In the genomic region with DNA sequence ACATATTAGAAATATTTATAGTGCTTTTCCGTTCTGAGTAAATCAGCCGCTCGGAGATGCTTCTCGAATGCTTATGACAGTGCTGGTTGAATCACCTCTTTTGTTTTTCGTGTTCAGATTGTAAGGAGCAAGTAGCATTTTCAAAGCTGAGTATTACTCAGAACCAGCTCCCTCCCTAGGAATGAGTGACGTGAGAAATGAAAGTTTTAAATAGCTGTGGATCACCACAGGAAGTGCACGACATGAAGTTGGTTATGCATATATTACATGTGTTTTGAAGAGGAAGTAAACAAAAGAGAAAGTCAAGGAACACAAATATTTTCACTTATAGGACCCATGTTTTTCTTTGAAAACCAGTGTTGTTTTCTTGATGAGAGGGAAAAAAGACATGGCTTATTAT, we compare ENCODE assay signal across 23 mouse cellular contexts. TPM values are rescaled to one million over a fixed set of nuclear protein-coding genes. Genes with fewer than 3 reads are reported as not detected.
A peak's percentile ranks its signal among the peaks of the same experiment; 100 is the strongest.
DNase-seq lines count a peak whose midpoint lies in the region; ATAC-seq and TF ChIP-seq lines count a peak whose summit lies in the region.
"Had no signal": no experiment of that assay in that cellular context is flagged by ENCODE, and none has a peak within 500 bp of the region (broad histone marks: within the 10 kb centered on the region; RNA-seq: fewer than 3 reads in every experiment).

No protein-coding gene starts in this region.

- H3K4me1 ChIP-seq in bone marrow macrophage, adult 2 months (ENCODE audit: control insufficient read depth, insufficient read depth, low read length) = peaks cover 12% of the 10 kb centered on the region
- H3K4me1 ChIP-seq: embryonic facial prominence, embryonic 15.5 days; forebrain, embryonic 10.5 days; heart, embryonic 15.5 days; hindbrain, embryonic 10.5 days; limb, embryonic 15.5 days; midbrain, embryonic 10.5 days; neural tube, embryonic 12.5 days had no signal

- no peak for TF ChIP-seq CTCF in bone marrow macrophage, adult 2 months (IDR thresholded peaks at IDR 0.05; ENCODE audit: low read depth, low read length)

- no peak for TF ChIP-seq POLR2A in bone marrow macrophage, adult 2 months (IDR thresholded peaks at IDR 0.05; ENCODE audit: borderline replicate concordance, low read depth, low read length)

- H3K27ac ChIP-seq in bone marrow macrophage, adult 2 months (ENCODE audit: insufficient read depth, low read depth, low read length) = peak overlapping the region; percentile 30
- H3K27ac ChIP-seq: embryonic facial prominence, embryonic 15.5 days; forebrain, embryonic 10.5 days; heart, embryonic 15.5 days; hindbrain, embryonic 10.5 days; hindbrain, postnatal 0 days; limb, embryonic 15.5 days; midbrain, embryonic 10.5 days; neural tube, embryonic 12.5 days had no signal

- H3K4me3 ChIP-seq in bone marrow macrophage, adult 2 months (ENCODE audit: insufficient read depth, low read length) = no peak overlapping the region
- H3K4me3 ChIP-seq: embryonic facial prominence, embryonic 15.5 days; forebrain, embryonic 10.5 days; heart, embryonic 15.5 days; hindbrain, embryonic 10.5 days; limb, embryonic 15.5 days; midbrain, embryonic 10.5 days; neural tube, embryonic 12.5 days had no signal

- peak; percentile 92 for ATAC-seq in megakaryocyte, adult 5-6 weeks (ENCODE audit: poor library complexity, severe bottlenecking)
- ATAC-seq: forebrain, postnatal 0 days; hindbrain, postnatal 0 days had no signal

- peak; percentile 30 to 35 for DNase-seq in spleen, postnatal 36 days (ENCODE audit: low spot score in 2 of 2)
- DNase-seq in spleen, postnatal 4 days (ENCODE audit: low spot score in 2 of 2) = no peak
- no peak for DNase-seq in thymus, postnatal 4 days
- DNase-seq in spleen, adult 18-20 months = no peak
- no peak for DNase-seq in gastrocnemius, postnatal 14 days
- DNase-seq: adrenal gland, postnatal 14 days; cerebellum, adult 11-12 months; cerebellum, postnatal 25 days; forebrain, postnatal 0 days; kidney, adult 11 months; kidney, postnatal 14 days; lung, postnatal 14 days; thymus, postnatal 14 days had no signal

- intact Hi-C loops in gastrocnemius, postnatal 14 days (cut with DNase I; ENCODE audit: low total_unique reads) = no loop called here

RNA-seq across cellular contexts. Expression of a gene that starts 21.5 kb away (rescaled TPM):
- polyA plus RNA-seq in bone marrow macrophage, adult 2 months (2012; ENCODE audit: insufficient read depth, insufficient read length, missing spikeins) = 4.2 and 4.6 TPM in 2 replicates
- total RNA-seq in megakaryocyte, adult 5-6 weeks (2015) = 69.0 and 92.7 TPM in 2 replicates
- 80.1 and 87.1 TPM in 2 replicates for total RNA-seq in megakaryocyte, adult 5-6 weeks (2017)
- 1 to 10 TPM; 5.3 to 5.9 TPM for total RNA-seq in gastrocnemius, postnatal 14 days (2021)

Comparison
In these comparisons a context has a peak if more than half of its experiments do, and no peak if none do; other contexts are left out.
1. DNase-seq: peak in spleen, postnatal 36 days (2 of 2); none in spleen, postnatal 4 days (0 of 2), thymus, postnatal 4 days (single experiment), spleen, adult 18-20 months (0 of 2) and gastrocnemius, postnatal 14 days (single experiment).
2. RNA of a gene that starts 21.5 kb away (total RNA-seq): 69.0 to 92.7 TPM in megakaryocyte, adult 5-6 weeks; 5.3 to 5.9 TPM in gastrocnemius, postnatal 14 days; every median in the first group is over 10 times any median in the second.